Mouse (Mus musculus): Measurements from ENCODE around the gene Akr7a5.

- TF ChIP-seq CTCF (IDR thresholded peaks at IDR 0.05; ENCODE audit: extremely low read depth, insufficient read depth, insufficient read length, insufficient replicate concordance) (no peak), POLR2A (IDR thresholded peaks at IDR 0.05; ENCODE audit: low read depth, low read length) (no peak)
Measured at GRCm38 (mm10) chr4:139343718-139344117, 33.2 kb downstream of the Akr7a5 start.

Data from spleen, adult 2 months (tissue).